Mouse (Mus musculus): Measurements from ENCODE around the gene Hexa. TPM values are rescaled to one million over a fixed set of nuclear protein-coding genes. Genes with fewer than 3 reads are reported as not detected.

Gene Hexa
- polyA plus RNA-seq, 1 experiment from 2014 or later = 179 TPM

DNA sequence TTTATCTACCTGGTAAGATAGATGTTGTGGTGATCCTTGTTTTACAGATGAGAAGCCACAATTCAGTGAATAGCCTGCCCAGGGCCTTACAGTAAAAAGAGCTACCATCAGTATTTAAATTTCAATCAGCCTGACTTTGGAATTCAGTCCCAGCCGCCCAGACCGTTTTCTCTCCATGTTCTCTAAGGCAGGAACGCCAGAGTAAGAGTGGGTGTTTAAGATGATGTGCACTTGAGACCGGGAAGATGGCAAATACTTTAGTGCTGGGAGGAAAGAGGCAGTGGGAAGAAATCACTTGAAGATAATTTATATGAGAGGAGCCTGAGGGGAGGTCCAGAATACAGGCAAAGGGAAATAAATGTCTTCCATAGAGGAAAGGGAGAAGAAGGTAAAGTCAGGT is 10.7 kb downstream of the Hexa start:
- H3K27ac ChIP-seq (ENCODE audit: low read length) = no peak overlapping the region
- H3K9me3 ChIP-seq (ENCODE audit: control insufficient read depth, low read length) = no peaks in the 10 kb centered on the region
- no peaks in the 10 kb centered on the region for H3K27me3 ChIP-seq (replicated peaks; ENCODE audit: control insufficient read depth, insufficient read depth, low read length)
- H3K4me2 ChIP-seq (ENCODE audit: low read depth, low read length) = no peak overlapping the region
- H3K36me3 ChIP-seq (ENCODE audit: control insufficient read depth, insufficient read depth, low read length) = peaks cover 4% of the 10 kb centered on the region
- no peaks in the 10 kb centered on the region for H3K4me1 ChIP-seq (ENCODE audit: control insufficient read depth, insufficient read depth, low read length)
- 82% methylated on average over 4 of the region's 4 CpGs for WGBS
- no peak overlapping the region for H3K4me3 ChIP-seq (ENCODE audit: low read length)
- ATAC-seq = no peak
- H3K9ac ChIP-seq (ENCODE audit: low read depth, low read length) = no peak overlapping the region

DNA sequence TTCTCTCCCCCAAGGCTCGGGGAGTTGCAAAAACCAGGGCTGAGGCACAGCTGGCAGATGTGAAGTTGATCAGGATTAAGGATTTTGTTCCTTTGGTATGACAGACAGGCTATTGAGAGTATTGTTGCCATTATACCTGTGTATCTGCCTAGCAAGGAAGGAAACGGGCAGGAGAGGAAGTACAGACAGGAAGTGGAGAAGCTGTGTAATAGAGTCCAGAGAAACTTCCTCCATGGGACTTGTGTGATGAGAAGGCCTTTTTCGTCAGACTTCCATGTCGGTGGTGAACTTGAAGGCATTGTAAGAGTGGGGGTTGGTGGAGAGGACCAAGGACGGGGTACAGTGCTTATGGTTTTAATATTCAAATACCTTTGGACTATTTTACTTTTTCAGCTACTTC is 11.7 kb downstream of the Hexa start:
- Histone ChIP-seq H3K4me2 (ENCODE audit: low read depth, low read length) (no peak overlapping the region), H3K4me1 (ENCODE audit: control insufficient read depth, insufficient read depth, low read length) (no peaks in the 10 kb centered on the region), H3K9ac (ENCODE audit: low read depth, low read length) (no peak overlapping the region), H3K36me3 (ENCODE audit: control insufficient read depth, insufficient read depth, low read length) (peaks cover 8% of the 10 kb centered on the region), H3K4me3 (ENCODE audit: low read length) (no peak overlapping the region), H3K27me3 (replicated peaks; ENCODE audit: control insufficient read depth, insufficient read depth, low read length) (no peaks in the 10 kb centered on the region), H3K9me3 (ENCODE audit: control insufficient read depth, low read length) (no peaks in the 10 kb centered on the region), H3K27ac (ENCODE audit: low read length) (no peak overlapping the region)
- ATAC-seq = no peak
- WGBS = 79% methylated on average over 5 of the region's 5 CpGs

DNA sequence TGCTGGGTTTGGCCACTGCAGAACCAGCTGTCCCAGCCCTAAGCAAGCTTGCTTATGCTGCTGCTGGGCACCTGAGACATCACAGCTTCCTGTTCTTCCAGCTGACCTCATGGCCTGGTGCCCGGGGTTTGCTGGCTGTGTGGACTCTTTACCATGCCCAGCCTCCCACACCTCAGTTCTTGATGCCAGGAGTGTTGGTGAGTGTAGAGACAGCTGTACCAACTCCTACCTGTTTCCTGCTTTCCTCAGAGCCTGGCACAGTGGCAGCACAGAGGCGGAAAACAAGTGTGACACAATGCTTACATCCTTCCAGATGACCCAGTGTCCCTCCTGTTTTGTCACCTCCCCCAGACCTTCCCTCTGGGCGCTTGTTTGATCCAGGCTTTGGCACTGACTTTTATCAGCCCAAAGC is 12.3 kb downstream of the Hexa start:
- no peak overlapping the region for H3K9ac ChIP-seq (ENCODE audit: low read depth, low read length)
- WGBS = 77% methylated on average over 3 of the region's 3 CpGs
- no peak overlapping the region for H3K4me3 ChIP-seq (ENCODE audit: low read length)
- H3K4me1 ChIP-seq (ENCODE audit: control insufficient read depth, insufficient read depth, low read length) = no peaks in the 10 kb centered on the region
- no peak overlapping the region for H3K4me2 ChIP-seq (ENCODE audit: low read depth, low read length)
- no peaks in the 10 kb centered on the region for H3K9me3 ChIP-seq (ENCODE audit: control insufficient read depth, low read length)
- H3K27ac ChIP-seq (ENCODE audit: low read length) = no peak overlapping the region
- peaks cover 8% of the 10 kb centered on the region for H3K36me3 ChIP-seq (ENCODE audit: control insufficient read depth, insufficient read depth, low read length)
- no peaks in the 10 kb centered on the region for H3K27me3 ChIP-seq (replicated peaks; ENCODE audit: control insufficient read depth, insufficient read depth, low read length)
- no peak for ATAC-seq

DNA sequence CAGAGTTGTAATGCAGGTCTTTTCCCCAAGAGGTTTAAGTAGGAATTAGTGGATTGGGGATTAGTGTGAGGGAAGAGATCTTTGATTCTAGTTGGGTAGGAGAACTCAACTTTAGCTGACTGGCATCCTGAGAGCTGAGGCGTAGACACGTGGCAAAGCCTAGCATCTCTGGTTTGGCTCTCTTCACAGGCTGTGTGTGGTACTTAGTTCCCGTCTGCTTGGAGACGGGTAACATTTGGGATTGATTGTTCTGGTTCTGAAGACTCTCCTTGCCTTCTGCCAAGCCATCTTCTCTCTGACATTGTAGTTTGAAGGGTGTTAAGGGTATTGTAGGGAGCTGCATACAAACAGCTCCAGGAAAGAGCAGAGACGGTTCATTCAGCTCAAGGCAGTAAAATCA is 13.3 kb downstream of the Hexa start:
- no peak overlapping the region for H3K9ac ChIP-seq (ENCODE audit: low read depth, low read length)
- no peaks in the 10 kb centered on the region for H3K27me3 ChIP-seq (replicated peaks; ENCODE audit: control insufficient read depth, insufficient read depth, low read length)
- WGBS = 85% methylated on average over 5 of the region's 5 CpGs
- H3K27ac ChIP-seq (ENCODE audit: low read length) = no peak overlapping the region
- no peak overlapping the region for H3K4me3 ChIP-seq (ENCODE audit: low read length)
- no peak for ATAC-seq
- H3K9me3 ChIP-seq (ENCODE audit: control insufficient read depth, low read length) = no peaks in the 10 kb centered on the region
- no peaks in the 10 kb centered on the region for H3K4me1 ChIP-seq (ENCODE audit: control insufficient read depth, insufficient read depth, low read length)
- peaks cover 8% of the 10 kb centered on the region for H3K36me3 ChIP-seq (ENCODE audit: control insufficient read depth, insufficient read depth, low read length)
- H3K4me2 ChIP-seq (ENCODE audit: low read depth, low read length) = no peak overlapping the region

DNA sequence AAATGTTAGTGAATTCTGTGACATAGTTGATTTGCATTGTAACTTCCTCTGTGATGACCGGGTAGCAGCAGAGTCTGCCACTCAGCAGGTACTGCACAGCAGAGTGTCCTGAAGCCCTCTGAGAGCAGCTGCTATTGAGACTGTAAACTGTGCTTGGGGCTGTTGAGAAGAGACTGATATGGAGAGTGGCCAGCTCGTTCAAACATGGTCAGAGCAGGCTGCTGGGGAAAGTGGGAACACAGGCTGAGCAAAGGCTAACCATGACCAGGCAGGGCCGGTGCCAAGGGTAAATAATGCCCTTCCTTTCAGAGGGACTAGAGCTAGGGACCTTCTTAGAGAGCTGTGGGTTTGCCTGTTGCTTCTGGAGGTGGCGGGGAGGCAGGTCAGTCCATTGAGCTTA is 14.4 kb downstream of the Hexa start:
- no peaks in the 10 kb centered on the region for H3K27me3 ChIP-seq (replicated peaks; ENCODE audit: control insufficient read depth, insufficient read depth, low read length)
- no peak overlapping the region for H3K4me3 ChIP-seq (ENCODE audit: low read length)
- H3K4me2 ChIP-seq (ENCODE audit: low read depth, low read length) = no peak overlapping the region
- 80% methylated on average over 4 of the region's 4 CpGs for WGBS
- no peak overlapping the region for H3K9ac ChIP-seq (ENCODE audit: low read depth, low read length)
- no peaks in the 10 kb centered on the region for H3K9me3 ChIP-seq (ENCODE audit: control insufficient read depth, low read length)
- H3K4me1 ChIP-seq (ENCODE audit: control insufficient read depth, insufficient read depth, low read length) = no peaks in the 10 kb centered on the region
- no peak for ATAC-seq
- H3K36me3 ChIP-seq (ENCODE audit: control insufficient read depth, insufficient read depth, low read length) = peaks cover 8% of the 10 kb centered on the region
- no peak overlapping the region for H3K27ac ChIP-seq (ENCODE audit: low read length)

DNA sequence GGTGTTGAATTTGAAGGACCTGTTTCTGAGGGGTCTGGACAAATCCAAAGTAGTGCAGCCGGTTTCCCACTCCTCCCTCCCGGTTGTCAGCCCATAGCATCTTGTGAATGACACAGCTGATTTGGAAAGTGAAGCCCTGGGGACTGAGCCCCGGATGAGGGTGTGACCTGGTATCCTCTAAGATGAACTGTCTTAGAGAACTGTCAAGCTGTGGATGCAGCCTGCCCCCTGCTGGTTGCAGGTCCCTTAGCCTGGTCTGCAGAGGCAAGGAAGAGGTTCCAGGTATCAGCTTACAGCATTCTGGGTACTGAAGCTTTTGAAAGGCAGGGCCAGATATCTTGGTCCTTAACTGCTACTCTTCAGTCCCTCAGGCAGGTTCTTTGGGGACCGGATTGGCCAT is 26.3 kb downstream of the Hexa start:
- H3K9ac ChIP-seq (ENCODE audit: low read depth, low read length) = no peak overlapping the region
- no peak overlapping the region for H3K4me2 ChIP-seq (ENCODE audit: low read depth, low read length)
- H3K27ac ChIP-seq (ENCODE audit: low read length) = no peak overlapping the region
- WGBS = 21% methylated on average over 4 of the region's 4 CpGs
- no peaks in the 10 kb centered on the region for H3K27me3 ChIP-seq (replicated peaks; ENCODE audit: control insufficient read depth, insufficient read depth, low read length)
- no peaks in the 10 kb centered on the region for H3K9me3 ChIP-seq (ENCODE audit: control insufficient read depth, low read length)
- H3K4me1 ChIP-seq (ENCODE audit: control insufficient read depth, insufficient read depth, low read length) = no peaks in the 10 kb centered on the region
- peaks cover 10% of the 10 kb centered on the region for H3K36me3 ChIP-seq (ENCODE audit: control insufficient read depth, insufficient read depth, low read length)
- H3K4me3 ChIP-seq (ENCODE audit: low read length) = no peak overlapping the region
- ATAC-seq = peak; percentile 66

DNA sequence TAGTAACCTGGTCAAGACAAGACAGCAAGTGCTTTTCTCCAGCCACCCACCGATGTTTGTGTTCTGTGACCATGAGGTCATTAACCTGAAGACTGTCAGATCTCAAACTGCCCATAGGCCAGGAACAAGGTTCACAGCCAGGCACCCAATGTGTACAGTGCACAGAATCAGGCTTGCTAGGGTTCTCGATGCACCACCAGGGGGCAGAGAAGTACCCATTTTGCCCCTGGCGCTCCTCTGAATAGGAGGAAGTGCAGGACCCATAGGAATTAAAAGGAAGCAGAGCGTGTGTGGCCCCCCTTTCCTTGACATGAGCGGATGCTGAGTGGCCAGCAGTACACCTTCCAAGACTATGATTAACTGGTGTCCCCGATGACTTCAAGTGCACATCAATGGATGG is 27.8 kb downstream of the Hexa start:
- H3K9me3 ChIP-seq (ENCODE audit: control insufficient read depth, low read length) = no peaks in the 10 kb centered on the region
- H3K4me3 ChIP-seq (ENCODE audit: low read length) = no peak overlapping the region
- H3K27me3 ChIP-seq (replicated peaks; ENCODE audit: control insufficient read depth, insufficient read depth, low read length) = no peaks in the 10 kb centered on the region
- WGBS = 24% methylated on average over 6 of the region's 6 CpGs
- no peak overlapping the region for H3K27ac ChIP-seq (ENCODE audit: low read length)
- H3K9ac ChIP-seq (ENCODE audit: low read depth, low read length) = no peak overlapping the region
- no peaks in the 10 kb centered on the region for H3K4me1 ChIP-seq (ENCODE audit: control insufficient read depth, insufficient read depth, low read length)
- H3K36me3 ChIP-seq (ENCODE audit: control insufficient read depth, insufficient read depth, low read length) = peaks cover 10% of the 10 kb centered on the region
- no peak overlapping the region for H3K4me2 ChIP-seq (ENCODE audit: low read depth, low read length)
- ATAC-seq = peak; percentile 87

DNA sequence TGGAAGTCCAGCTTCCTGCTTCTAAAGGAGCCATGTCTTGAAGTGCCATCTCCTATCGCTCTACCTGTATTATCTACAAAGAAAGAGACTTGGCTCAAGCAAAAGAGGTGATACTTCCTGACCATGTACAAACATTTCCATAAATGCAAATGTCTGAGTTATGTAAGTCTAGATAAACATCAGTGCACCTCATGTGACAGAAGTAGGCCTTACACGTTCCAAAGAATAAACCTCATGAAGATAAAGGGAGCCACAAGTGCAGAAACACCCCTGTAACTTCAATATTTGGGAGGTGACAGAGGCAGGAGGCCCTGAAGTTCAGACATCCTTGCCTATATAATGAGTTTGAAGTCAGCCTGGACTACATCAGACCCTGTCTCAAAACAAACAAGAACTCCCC is 32.5 kb downstream of the Hexa start:
- no peaks in the 10 kb centered on the region for H3K9me3 ChIP-seq (ENCODE audit: control insufficient read depth, low read length)
- no peak overlapping the region for H3K27ac ChIP-seq (ENCODE audit: low read length)
- H3K4me2 ChIP-seq (ENCODE audit: low read depth, low read length) = no peak overlapping the region
- H3K27me3 ChIP-seq (replicated peaks; ENCODE audit: control insufficient read depth, insufficient read depth, low read length) = no peaks in the 10 kb centered on the region
- no peaks in the 10 kb centered on the region for H3K4me1 ChIP-seq (ENCODE audit: control insufficient read depth, insufficient read depth, low read length)
- ATAC-seq = no peak
- no peaks in the 10 kb centered on the region for H3K36me3 ChIP-seq (ENCODE audit: control insufficient read depth, insufficient read depth, low read length)
- H3K4me3 ChIP-seq (ENCODE audit: low read length) = no peak overlapping the region
- H3K9ac ChIP-seq (ENCODE audit: low read depth, low read length) = no peak overlapping the region
- WGBS = 78% methylated on average over 2 of the region's 2 CpGs

DNA sequence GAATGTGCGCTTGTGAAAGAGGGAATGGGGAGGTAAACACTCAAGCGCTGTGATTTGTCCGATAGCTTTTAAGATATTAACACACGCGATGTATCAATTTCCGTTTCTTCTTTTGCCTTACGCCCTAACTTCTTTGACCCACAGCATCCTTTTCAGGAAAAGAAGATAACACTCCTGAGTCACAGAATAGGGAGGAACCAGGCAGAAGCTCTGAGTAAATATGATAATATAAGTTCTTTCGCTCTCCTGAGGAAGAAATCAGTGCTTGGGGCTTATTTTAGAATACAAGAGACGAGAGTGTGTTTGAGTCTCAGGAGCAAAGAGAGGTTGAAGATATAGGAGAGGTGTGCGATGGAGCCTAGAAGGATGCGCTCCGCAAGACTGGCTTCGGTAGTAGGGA is 38.1 kb downstream of the Hexa start:
- Histone ChIP-seq H3K27me3 (replicated peaks; ENCODE audit: control insufficient read depth, insufficient read depth, low read length) (no peaks in the 10 kb centered on the region), H3K36me3 (ENCODE audit: control insufficient read depth, insufficient read depth, low read length) (no peaks in the 10 kb centered on the region), H3K27ac (ENCODE audit: low read length) (no peak overlapping the region), H3K4me2 (ENCODE audit: low read depth, low read length) (peak overlapping the region; percentile 78), H3K9ac (ENCODE audit: low read depth, low read length) (no peak overlapping the region), H3K4me3 (ENCODE audit: low read length) (peak overlapping the region; percentile 54), H3K4me1 (ENCODE audit: control insufficient read depth, insufficient read depth, low read length) (peaks cover 9% of the 10 kb centered on the region), H3K9me3 (ENCODE audit: control insufficient read depth, low read length) (no peaks in the 10 kb centered on the region)
- 14% methylated on average over 13 of the region's 13 CpGs for WGBS
- no peak for ATAC-seq

DNA sequence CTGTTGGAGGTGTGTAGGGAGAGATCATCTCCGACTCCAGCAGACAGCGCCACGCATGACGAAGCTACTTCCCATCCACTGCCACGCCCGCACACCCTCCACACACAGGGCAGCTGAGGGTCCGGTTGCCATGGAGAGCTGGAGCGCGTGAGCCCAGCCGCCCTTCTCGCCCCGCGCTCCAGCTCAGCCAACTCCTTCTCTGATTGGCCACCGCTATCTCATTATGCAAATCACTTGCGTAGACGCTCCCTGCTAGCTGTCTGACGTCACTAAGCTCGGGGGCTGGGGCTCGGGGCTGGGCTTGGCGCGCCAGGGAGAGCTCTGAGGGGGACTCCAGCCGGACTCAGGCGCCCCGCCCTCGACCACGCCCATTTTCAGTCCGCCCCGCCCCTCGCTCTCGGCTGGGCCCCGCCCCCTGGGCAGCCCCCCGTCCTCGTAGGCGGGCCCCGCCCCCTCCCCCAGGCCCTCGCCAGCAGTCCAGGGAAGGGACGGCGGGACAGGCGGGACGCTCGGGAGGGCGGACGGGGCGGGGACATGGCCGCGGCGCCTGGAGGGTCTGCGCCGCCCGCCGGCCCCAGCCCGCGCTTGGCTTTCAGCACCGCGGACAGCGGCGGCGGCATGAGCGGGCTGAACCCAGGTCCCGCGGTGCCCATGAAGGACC is 38.6 kb downstream of the Hexa start, which contains the start of gene Celf6:
Celf6 (plus strand) TSS at position 74 of the 661 bp plus-strand sequence.
- Histone ChIP-seq H3K36me3 (ENCODE audit: control insufficient read depth, insufficient read depth, low read length) (no peaks in the 10 kb centered on the region), H3K9me3 (ENCODE audit: control insufficient read depth, low read length) (no peaks in the 10 kb centered on the region), H3K27ac (ENCODE audit: low read length) (no peak within 1 kb of the TSS), H3K27me3 (replicated peaks; ENCODE audit: control insufficient read depth, insufficient read depth, low read length) (no peaks in the 10 kb centered on the region), H3K9ac (ENCODE audit: low read depth, low read length) (no peak within 1 kb of the TSS; the same call in 1 of the 2 replicates), H3K4me1 (ENCODE audit: control insufficient read depth, insufficient read depth, low read length) (peaks cover 9% of the 10 kb centered on the region), H3K4me3 (ENCODE audit: low read length) (peak within 1 kb of the TSS; percentile 54), H3K4me2 (ENCODE audit: low read depth, low read length) (peak within 1 kb of the TSS; percentile 78)
- under 1% methylated on average over 59 of the region's 61 CpGs for WGBS
- ATAC-seq = peak; percentile 98
